Mouse (Mus musculus) left cerebral cortex, adult 2 months (tissue): ENCODE data around the gene Saysd1. TPM values are rescaled to one million over a fixed set of nuclear protein-coding genes. Genes with fewer than 3 reads are reported as not detected.

ENCODE experiments used
- DNase-seq, 2 experiments: peaks; one replicate each; pipeline ENCODE4 v3.0.0; 2021 to 2022; ENCODE audit warnings: low spot score in 2 of 2, mixed read lengths in 1 of 2; ENCODE audit errors: extremely low spot score in 1 of 2
- H3K27ac ChIP-seq: fragments of 200-600 bp; 2 replicates; pipeline ENCODE4 v1.8.1; 2022
- H3K4me3 ChIP-seq: fragments of 200-600 bp; 2 replicates; pipeline ENCODE4 v1.8.1; 2022
- CTCF ChIP-seq: fragments of 200-600 bp; IDR thresholded peaks from 2 replicates; pipeline ENCODE4 v1.8.1; 2022; ENCODE audit warnings: antibody characterized with exemption, mild to moderate bottlenecking, moderate library complexity
- intact Hi-C: fragments of 180-260 bp; cut with DNase I; formaldehyde crosslinking; loops from one replicate; pipeline ENCODE4 v1.15.1; 2025
- total RNA-seq, 2 experiments: library from RNA; stranded (reverse); gene quantifications; 2 replicates each; pipeline ENCODE4 v1.2.3; 2021

Gene Saysd1
- total RNA-seq, 2 experiments from 2014 or later = 4.3 to 4.7 TPM

GRCm38 (mm10) chr14:20175705-20176104 is 37.4 kb upstream of the Saysd1 start:
- TF ChIP-seq CTCF = no peak
- Histone ChIP-seq H3K4me3 (no peak overlapping the region), H3K27ac (no peak overlapping the region)
- intact Hi-C loops = no loop called here
- no peak for DNase-seq

GRCm38 (mm10) chr14:20175114-20175513 is 36.8 kb upstream of the Saysd1 start:
- no peak for DNase-seq
- intact Hi-C loops = no loop called here
- no peak for TF ChIP-seq CTCF
- no peak overlapping the region for H3K4me3 ChIP-seq
- H3K27ac ChIP-seq = no peak overlapping the region

- Histone ChIP-seq H3K27ac (no peak overlapping the region), H3K4me3 (no peak overlapping the region)
- intact Hi-C loops = loop anchor here (5.0 kb wide), 1 partner anchor 48 kb away; no protein-coding TSS in a partner anchor
- no peak for DNase-seq
- no peak for TF ChIP-seq CTCF
Measured at GRCm38 (mm10) chr14:20174696-20175095, 36.4 kb upstream of the Saysd1 start.

- no peak overlapping the region for H3K27ac ChIP-seq
- no peak for TF ChIP-seq CTCF
- H3K4me3 ChIP-seq = no peak overlapping the region
- DNase-seq = no peak
- intact Hi-C loops = loop anchor here (5.0 kb wide), 1 partner anchor 48 kb away; no protein-coding TSS in a partner anchor
Measured at GRCm38 (mm10) chr14:20173873-20174490, 35.6 kb upstream of the Saysd1 start.

- intact Hi-C loops = loop anchor here (5.0 kb wide), 1 partner anchor 49 kb away; no protein-coding TSS in a partner anchor
- H3K27ac ChIP-seq = no peak overlapping the region
- DNase-seq = no peak
- TF ChIP-seq CTCF = no peak
- H3K4me3 ChIP-seq = no peak overlapping the region
Measured at GRCm38 (mm10) chr14:20172924-20173323, 34.6 kb upstream of the Saysd1 start.

- no peak for TF ChIP-seq CTCF
- intact Hi-C loops = loop anchor here (5.0 kb wide), 1 partner anchor 50 kb away; no protein-coding TSS in a partner anchor
- no peak overlapping the region for H3K4me3 ChIP-seq
- H3K27ac ChIP-seq = no peak overlapping the region
- no peak for DNase-seq
Measured at GRCm38 (mm10) chr14:20172509-20172908, 34.2 kb upstream of the Saysd1 start.

GRCm38 (mm10) chr14:20171840-20172239 is 33.5 kb upstream of the Saysd1 start:
- no peak for TF ChIP-seq CTCF
- no peak for DNase-seq
- H3K4me3 ChIP-seq = no peak overlapping the region
- intact Hi-C loops = loop anchor here (5.0 kb wide), 1 partner anchor 50 kb away; no protein-coding TSS in a partner anchor
- H3K27ac ChIP-seq = no peak overlapping the region

GRCm38 (mm10) chr14:20169251-20169650 is 30.9 kb upstream of the Saysd1 start:
- TF ChIP-seq CTCF = no peak
- Histone ChIP-seq H3K4me3 (no peak overlapping the region), H3K27ac (no peak overlapping the region)
- intact Hi-C loops = no loop called here
- no peak for DNase-seq

GRCm38 (mm10) chr14:20168478-20168877 is 30.1 kb upstream of the Saysd1 start:
- no peak for DNase-seq

GRCm38 (mm10) chr14:20168054-20168453 is 29.7 kb upstream of the Saysd1 start:
- intact Hi-C loops = no loop called here
- H3K27ac ChIP-seq = no peak overlapping the region
- no peak overlapping the region for H3K4me3 ChIP-seq
- no peak for DNase-seq
- TF ChIP-seq CTCF = no peak

More at GRCm38 (mm10) chr14:20168478-20168877, 30.1 kb upstream of the Saysd1 start:
- no peak for TF ChIP-seq CTCF
- intact Hi-C loops = no loop called here
- Histone ChIP-seq H3K27ac (no peak overlapping the region), H3K4me3 (no peak overlapping the region)

- Histone ChIP-seq H3K4me3 (no peak overlapping the region), H3K27ac (no peak overlapping the region)
- no peak for DNase-seq
- no peak for TF ChIP-seq CTCF
- intact Hi-C loops = no loop called here
Measured at GRCm38 (mm10) chr14:20165413-20165812, 27.1 kb upstream of the Saysd1 start.

- Histone ChIP-seq H3K4me3 (no peak overlapping the region), H3K27ac (no peak overlapping the region)
- DNase-seq = no peak
- TF ChIP-seq CTCF = no peak
- intact Hi-C loops = no loop called here
Measured at GRCm38 (mm10) chr14:20164438-20164837, 26.1 kb upstream of the Saysd1 start.

GRCm38 (mm10) chr14:20162686-20163085 is 24.4 kb upstream of the Saysd1 start:
- no peak overlapping the region for H3K4me3 ChIP-seq
- intact Hi-C loops = no loop called here
- no peak overlapping the region for H3K27ac ChIP-seq
- TF ChIP-seq CTCF = no peak
- DNase-seq = no peak
